Mouse (Mus musculus): Measurements from ENCODE around the gene Gm3776. TPM values are rescaled to one million over a fixed set of nuclear protein-coding genes. Genes with fewer than 3 reads are reported as not detected.
"Not testable (repeated sequence)": the region's sequence is repeated elsewhere in the genome, so short reads cannot be mapped to it uniquely, and the experiment has no call there.

Gene Gm3776
- polyA plus RNA-seq, 1 experiment from 2014 or later, result not detected

DNA sequence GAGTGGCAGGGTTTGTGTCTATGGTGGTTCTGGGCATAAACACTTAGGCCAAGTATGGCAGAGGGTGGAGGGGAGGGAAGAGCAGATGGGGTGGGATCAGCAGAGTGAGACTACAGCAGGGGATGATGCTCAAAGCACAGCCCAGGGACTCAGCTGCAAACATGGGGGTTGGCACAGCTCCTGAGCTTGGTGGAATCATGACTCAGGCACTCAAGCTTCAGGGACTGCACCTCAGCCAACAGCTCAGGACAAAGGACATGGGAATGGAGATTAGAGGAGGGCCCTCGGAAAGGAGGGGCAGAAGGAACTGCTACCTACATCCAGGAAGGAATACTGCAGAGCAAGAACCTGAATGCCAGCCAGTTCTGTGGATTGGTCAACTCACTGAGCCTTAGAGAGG lies 42.2 kb downstream of the Gm3776 start:
- 77% methylated on average over 1 of the region's 1 CpGs for WGBS
- not testable (repeated sequence) for H3K9me3 ChIP-seq (replicated peaks); H3K4me3 ChIP-seq; H3K27me3 ChIP-seq (ENCODE audit: low read depth, poor library complexity, severe bottlenecking); DNase-seq (ENCODE audit: low spot score); H3K36me3 ChIP-seq; H3K4me1 ChIP-seq; H3K27ac ChIP-seq (replicated peaks)

DNA sequence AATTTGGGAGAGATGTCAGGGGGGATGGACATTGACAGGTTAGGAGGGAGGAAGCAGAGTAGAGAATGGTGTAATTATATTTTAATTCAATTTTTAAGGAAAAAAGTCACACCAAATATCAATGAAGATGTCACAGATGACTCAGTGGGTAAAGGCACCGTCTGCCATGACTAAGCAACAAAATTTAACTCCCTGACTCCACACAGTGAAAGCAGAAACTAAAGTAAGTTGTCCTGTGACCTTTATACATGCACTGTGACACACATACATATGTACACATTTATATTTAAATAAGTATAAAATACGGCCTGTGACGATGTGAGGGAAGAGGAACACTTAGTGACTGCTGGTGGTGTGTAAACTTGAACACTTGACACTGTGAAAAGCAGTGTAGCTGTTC lies 51.2 kb downstream of the Gm3776 start:
- not testable (repeated sequence) for H3K27ac ChIP-seq (replicated peaks); H3K36me3 ChIP-seq; H3K4me1 ChIP-seq; DNase-seq (ENCODE audit: low spot score); H3K4me3 ChIP-seq; H3K27me3 ChIP-seq (ENCODE audit: low read depth, poor library complexity, severe bottlenecking); H3K9me3 ChIP-seq (replicated peaks)
- 81% methylated on average over 3 of the region's 3 CpGs for WGBS

DNA sequence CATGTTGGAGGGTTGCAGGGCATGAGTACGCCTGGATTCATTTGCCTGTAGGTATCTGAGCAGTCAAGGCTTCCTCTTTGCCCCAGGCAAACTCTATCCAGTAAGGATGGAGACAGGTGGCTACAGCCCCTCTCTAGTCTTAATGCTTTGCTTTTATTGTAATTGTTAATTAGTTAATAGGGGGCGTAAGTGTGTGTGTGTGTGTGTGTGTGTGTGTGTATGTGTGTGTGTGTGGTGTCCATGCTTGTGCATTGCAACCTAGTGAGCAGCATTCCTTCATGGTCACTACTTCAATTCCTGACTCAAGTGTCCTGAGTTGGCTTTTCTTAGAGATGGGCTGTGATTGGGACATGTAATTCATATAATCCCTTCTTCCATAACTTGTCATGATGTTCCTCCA lies 57.8 kb downstream of the Gm3776 start, which contains the start of gene Omt2a:
Gene Omt2a, minus strand, starts transcription at position 101 of the 400 bp plus-strand sequence.
- no peak within 1 kb of the TSS for H3K27ac ChIP-seq (replicated peaks)
- no peak for DNase-seq (ENCODE audit: low spot score)
- no peak within 1 kb of the TSS for H3K4me3 ChIP-seq
- no peaks in the 10 kb centered on the region for H3K36me3 ChIP-seq
- no peaks in the 10 kb centered on the region for H3K9me3 ChIP-seq (replicated peaks)
- 78% methylated on average over 2 of the region's 2 CpGs for WGBS
- H3K27me3 ChIP-seq (ENCODE audit: low read depth, poor library complexity, severe bottlenecking), result no peaks in the 10 kb centered on the region
- no peaks in the 10 kb centered on the region for H3K4me1 ChIP-seq

Other genes starting within 250 kb of the Gm3776 start
- gene Gcm1, start 205.2 kb upstream of the Gm3776 start, polyA plus RNA-seq (2016; fragmentation: Nextera tagmentation; extraction: Ambion mirVana), result 0.10 TPM in 1 of 2 replicates, not detected in the other
- gene Fbxo9, start 148.1 kb upstream of the Gm3776 start, polyA plus RNA-seq (2016; fragmentation: Nextera tagmentation; extraction: Ambion mirVana), result 21.9 and 22.9 TPM in 2 replicates
- 33.5 and 35.8 TPM in 2 replicates for gene Ick, start 147.9 kb upstream of the Gm3776 start, polyA plus RNA-seq (2016; fragmentation: Nextera tagmentation; extraction: Ambion mirVana)
- 35.6 and 53.6 TPM in 2 replicates for gene Gsta4, start 74.4 kb upstream of the Gm3776 start, polyA plus RNA-seq (2016; fragmentation: Nextera tagmentation; extraction: Ambion mirVana)
- not detected in 2 replicates for gene Gsta1, start 26.5 kb upstream of the Gm3776 start, polyA plus RNA-seq (2016; fragmentation: Nextera tagmentation; extraction: Ambion mirVana)
- gene Gm10639, start 32.8 kb downstream of the Gm3776 start, polyA plus RNA-seq (2016; fragmentation: Nextera tagmentation; extraction: Ambion mirVana), result not detected in 2 replicates
- gene Omt2a, start 57.7 kb downstream of the Gm3776 start, polyA plus RNA-seq (2016; fragmentation: Nextera tagmentation; extraction: Ambion mirVana), result not detected in 2 replicates
- gene Omt2b, start 70.5 kb downstream of the Gm3776 start, polyA plus RNA-seq (2016; fragmentation: Nextera tagmentation; extraction: Ambion mirVana), result not detected in 2 replicates
- not detected in 2 replicates for gene Gsta2, start 98.7 kb downstream of the Gm3776 start, polyA plus RNA-seq (2016; fragmentation: Nextera tagmentation; extraction: Ambion mirVana)
- not detected in 2 replicates for gene Dppa5a, start 111.0 kb downstream of the Gm3776 start, polyA plus RNA-seq (2016; fragmentation: Nextera tagmentation; extraction: Ambion mirVana)
- 0.83 and 1.0 TPM in 2 replicates for gene Ooep, start 121.6 kb downstream of the Gm3776 start, polyA plus RNA-seq (2016; fragmentation: Nextera tagmentation; extraction: Ambion mirVana)
- 0.09 and 0.15 TPM in 2 replicates for gene Ddx43, start 138.6 kb downstream of the Gm3776 start, polyA plus RNA-seq (2016; fragmentation: Nextera tagmentation; extraction: Ambion mirVana)
- gene Cgas, start 186.1 kb downstream of the Gm3776 start, polyA plus RNA-seq (2016; fragmentation: Nextera tagmentation; extraction: Ambion mirVana), result 0.30 and 0.53 TPM in 2 replicates
- 24.4 and 28.4 TPM in 2 replicates for gene Mto1, start 191.1 kb downstream of the Gm3776 start, polyA plus RNA-seq (2016; fragmentation: Nextera tagmentation; extraction: Ambion mirVana)
- gene Gm17324, start 191.7 kb downstream of the Gm3776 start, polyA plus RNA-seq (2016; fragmentation: Nextera tagmentation; extraction: Ambion mirVana), result 0.44 and 0.68 TPM in 2 replicates
- 3,476 and 3,775 TPM in 2 replicates for gene Eef1a1, start 232.0 kb downstream of the Gm3776 start, polyA plus RNA-seq (2016; fragmentation: Nextera tagmentation; extraction: Ambion mirVana)

All from midbrain, embryonic 10.5 days (tissue).